Mouse (Mus musculus) adrenal gland, postnatal 10 days (tissue): ENCODE measurements around the gene Edn2. TPM values are rescaled to one million over a fixed set of nuclear protein-coding genes. Genes with fewer than 3 reads are reported as not detected.

Experiments
- DNase-seq: peaks from one replicate; pipeline ENCODE4 v3.0.0; 2021; ENCODE audit warnings: mixed read lengths
- long read RNA-seq, 2 experiments: library from polyadenylated mRNA; stranded (forward); transcript quantifications; one replicate each; pipeline ENCODE4 v2.0.0; 2021
- total RNA-seq, 2 experiments: library from RNA; stranded (reverse); gene quantifications; 2 replicates each; pipeline ENCODE4 v1.2.3; 2021

Edn2 gene
- total RNA-seq: not detected
- long read RNA-seq, experiment 1: 0 reads
- long read RNA-seq, experiment 2: 0 reads

DNA sequence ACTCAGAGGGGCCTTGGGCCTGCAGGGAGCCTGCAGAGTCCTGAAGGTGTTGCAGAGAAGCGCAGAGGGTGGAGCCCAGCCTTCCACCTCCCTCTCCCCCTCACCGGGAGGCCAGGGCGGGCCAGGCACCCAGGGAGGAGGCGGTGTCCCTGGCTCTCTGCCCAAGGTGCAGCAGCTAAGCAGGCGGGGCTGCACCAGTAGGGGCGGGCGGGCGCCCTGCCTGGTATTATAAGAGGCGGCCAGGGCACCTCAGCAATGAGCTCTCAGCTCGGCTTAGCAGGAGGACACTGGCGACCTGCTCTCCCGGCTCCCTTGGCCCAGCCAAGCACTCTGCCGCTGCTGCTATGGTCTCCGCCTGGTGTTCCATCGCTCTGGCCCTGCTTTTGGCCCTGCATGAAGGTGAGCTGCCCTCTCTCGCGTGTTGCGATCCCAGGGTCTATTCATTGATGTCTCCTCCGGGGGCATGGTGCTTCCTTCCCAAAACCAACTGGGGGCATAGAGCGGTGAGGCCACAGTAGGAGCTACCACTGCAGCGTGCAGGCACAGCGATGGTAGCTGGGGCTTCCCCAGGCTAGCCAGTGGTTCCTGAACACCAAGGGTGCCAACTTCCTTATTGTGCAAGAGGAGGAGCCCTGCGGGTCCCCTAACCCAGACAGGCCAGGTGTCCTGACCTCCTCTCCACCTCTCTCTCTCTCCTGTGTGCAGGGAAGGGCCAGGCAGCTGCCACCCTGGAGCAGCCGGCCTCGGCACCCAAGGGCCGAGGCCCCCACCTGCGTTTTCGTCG lies at the start of gene Edn2:
Gene Edn2, plus strand, starts transcription at position 41 of the 784 bp plus-strand sequence.
- peak; percentile 90 for DNase-seq

DNA sequence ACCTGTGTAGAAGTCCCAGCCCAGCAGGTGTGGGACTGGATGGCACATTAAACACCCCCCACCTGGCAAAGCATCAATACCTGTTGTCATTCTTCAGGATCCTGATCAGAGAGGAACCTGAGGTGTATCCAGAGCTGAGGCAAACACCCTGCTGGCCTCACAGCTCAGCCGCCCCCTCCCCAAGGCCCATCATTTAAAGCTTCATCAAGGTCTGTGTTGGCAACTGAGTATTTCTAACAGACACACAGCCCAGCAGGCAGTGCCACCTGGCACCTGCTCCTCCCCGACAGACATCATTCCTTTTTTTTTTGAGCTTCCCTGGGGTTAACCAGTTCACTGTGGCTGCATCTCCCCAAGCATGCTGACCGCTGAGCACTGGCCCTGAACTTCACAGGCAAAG lies 45.5 kb upstream of the Edn2 start:
- no peak for DNase-seq

DNA sequence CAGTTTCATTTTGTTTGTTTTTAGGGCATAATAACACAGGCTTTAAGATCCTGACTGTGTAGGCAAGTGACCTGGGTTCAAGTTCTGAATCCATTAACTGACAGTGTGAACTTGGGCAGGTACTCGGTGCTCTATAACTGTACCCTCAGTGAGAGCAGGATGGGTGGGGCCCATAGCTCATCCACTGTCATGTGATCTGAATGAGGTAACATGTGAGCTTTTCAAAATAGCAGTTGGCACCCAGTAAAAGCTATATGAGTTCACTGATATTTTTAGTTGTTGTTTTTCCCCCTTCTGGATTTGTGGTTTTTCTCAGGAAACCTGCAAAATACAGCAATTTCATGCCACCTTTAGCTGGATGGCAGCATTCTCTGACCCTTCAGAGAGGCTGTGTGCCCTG lies 44.7 kb upstream of the Edn2 start:
- no peak for DNase-seq

DNA sequence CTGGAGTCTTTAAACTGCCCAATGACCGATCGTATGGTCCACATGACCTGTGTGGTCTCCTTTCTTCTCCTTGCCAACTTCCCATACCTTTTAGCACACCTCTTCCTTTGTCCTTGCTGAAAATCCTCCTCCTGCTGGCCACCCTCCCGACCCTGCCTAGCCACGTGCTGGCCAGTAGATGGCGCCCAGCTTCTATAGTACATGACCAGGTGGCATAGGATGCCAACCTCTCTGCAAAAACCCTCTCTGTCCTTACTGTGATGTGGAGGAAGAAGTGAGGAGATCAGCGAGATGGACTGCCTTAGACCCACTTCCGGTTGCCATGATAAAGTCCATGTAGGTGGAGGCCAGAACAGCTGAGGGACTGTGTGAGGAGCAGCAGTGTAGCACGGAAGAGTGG lies 40.7 kb upstream of the Edn2 start:
- DNase-seq: peak; percentile 84

DNA sequence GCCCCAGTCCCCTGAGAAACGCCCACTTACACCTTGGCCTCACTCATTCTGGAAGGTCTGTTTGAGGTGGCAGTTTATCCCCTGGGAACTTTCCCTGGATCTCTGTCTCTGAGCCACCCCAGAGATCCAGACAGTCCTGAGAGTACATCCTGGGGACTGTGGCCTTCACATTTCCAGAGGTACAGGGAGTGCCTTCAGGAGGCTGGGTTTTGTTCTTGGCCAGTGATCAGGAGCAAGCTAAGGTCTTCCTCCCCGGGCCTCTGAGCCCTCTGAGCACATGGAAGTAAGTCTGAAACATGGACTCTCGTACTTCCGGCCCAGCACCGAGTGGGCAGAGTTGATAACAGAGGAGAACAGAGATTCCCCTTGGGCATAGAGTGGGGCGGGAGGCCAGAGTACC lies 36.4 kb upstream of the Edn2 start:
- no peak for DNase-seq

DNA sequence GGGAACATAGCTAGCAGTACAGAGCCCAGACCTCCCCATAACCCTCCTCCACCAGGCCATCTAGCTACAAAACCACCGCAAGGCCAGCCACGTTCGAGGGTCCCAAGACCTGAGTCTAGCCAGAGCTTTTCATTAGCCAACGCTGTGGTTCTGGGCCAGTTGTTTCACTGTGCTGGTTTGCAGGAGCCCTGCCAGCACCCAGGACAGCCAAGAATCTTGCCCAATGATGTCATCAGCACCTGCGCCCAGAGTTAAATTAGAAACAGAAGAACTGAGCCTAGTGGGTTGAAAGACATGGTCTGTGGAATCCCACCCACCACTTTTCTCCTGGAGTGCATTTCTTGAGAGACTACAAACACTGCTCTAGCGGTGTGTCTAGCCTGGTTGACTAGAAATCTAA lies 35.0 kb upstream of the Edn2 start:
- DNase-seq: peak; percentile 56

DNA sequence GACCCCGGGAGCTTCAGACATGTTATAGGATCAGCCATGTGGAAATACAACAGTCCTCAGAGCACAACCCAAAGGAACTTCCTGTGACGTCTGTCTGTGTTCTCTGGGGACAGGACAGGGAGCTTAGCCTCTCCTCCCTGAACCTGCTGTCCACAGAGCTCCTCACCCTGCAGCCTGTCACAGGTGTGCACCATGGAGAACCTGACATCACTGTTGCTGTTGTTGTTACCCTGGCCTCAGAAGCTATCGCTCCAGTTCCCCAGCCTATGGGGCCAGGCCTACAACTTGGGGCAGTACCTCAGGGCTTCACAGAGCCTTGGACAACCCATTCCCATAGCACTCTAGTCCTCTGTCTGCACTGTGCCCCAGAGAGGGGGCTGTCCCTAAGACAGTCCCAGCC lies 33.7 kb upstream of the Edn2 start:
- no peak for DNase-seq

DNA sequence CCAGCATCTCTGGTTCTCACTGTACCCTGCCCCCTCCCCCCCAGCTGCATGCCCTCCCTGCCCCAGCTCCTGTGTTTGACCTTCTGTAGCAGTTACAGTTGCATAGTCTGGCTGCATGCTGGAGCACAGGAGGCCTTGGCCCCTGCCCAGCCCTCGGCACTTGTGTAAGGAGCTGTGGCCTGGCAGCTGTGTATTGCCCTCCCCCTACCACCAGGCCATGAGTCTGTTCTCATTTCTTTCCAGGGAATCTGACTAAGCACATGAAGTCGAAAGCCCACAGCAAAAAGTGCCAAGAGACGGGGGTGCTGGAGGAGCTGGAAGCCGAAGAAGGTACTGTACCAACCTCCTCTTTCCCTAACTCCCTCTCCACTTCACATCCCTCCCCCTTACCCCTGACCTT lies 33.0 kb upstream of the Edn2 start:
- peak; percentile 85 for DNase-seq

DNA sequence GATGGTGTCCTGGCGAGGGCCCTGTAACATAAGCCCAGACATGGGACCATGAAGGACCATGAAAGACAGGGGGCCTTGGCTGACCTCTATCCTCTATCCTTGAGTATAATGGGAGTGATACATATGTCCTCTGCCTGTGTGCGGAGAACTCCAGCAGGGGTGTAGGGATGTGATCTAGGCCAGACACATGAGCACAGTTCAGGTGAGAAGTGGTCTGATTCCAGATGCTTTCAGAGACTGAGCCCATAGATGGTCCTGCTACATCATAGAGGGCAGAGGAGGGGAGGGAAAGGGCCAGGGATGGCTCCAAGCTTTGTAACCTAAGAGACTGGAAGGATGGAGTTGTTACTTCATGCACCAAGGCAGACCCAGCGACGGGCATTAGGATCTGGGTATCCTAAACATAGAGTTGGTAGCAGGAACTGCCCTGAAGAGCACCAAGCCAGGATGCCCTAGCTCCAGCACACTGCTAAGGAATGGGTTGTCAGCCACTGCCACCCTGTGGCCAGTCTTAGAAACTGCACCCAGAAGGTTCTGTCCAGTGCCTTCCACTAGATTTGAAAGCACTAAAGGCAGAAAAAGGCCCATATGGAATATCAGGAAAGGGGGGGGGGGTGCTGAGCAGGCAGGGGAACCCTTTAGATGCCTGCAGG lies 31.6 kb upstream of the Edn2 start:
- peak; percentile 76 for DNase-seq

DNA sequence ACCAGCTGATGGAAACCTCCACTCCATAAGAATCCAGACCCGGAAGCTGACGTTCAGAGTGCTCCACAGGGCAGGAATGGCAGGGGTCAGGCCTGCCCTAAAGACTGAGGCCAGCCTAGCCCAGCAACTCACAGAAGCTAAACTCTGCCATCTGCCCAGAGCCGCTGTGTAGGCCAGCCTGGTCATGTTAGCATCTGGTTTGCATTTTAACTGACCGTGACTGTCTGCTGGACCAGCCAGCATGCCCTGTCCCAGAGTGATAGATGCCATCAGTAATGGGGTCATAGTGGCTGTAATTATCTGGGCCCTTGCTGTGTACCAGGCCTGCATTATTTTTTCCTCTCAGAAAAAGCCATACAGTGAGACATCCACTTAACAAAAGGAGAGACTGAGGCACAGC lies 30.1 kb upstream of the Edn2 start:
- DNase-seq: no peak

DNA sequence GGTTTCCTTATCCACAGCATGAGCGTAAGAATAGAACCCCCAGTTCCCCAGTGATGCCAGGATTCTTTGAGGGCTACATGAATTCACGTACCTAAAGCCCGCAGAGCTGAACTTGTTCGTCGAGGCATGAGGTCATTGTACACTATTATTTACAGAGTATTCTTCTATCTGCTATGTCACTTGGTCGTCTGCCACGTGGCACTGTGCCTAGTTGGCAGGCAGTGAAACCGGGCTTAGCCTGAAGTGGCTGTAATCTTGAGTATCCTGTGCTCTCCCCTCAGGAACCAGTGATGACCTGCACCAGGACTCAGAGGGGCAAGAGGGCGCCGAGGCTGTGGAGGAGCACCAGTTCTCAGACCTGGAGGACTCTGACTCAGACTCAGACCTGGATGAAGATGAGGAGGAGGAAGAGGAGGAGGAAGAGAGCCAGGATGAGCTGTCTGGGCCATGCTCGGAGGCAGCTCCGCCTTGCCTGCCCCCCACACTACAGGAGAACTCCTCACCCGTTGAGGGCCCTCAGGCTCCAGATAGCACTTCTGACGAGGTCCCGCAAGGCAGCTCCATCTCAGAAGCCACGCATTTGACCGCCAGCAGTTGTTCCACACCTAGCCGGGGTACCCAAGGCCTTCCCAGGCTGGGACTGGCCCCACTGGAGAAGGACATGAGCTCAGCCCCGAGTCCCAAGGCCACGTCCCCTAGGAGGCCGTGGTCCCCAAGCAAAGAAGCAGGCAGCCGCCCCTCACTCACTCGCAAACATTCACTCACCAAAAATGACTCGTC lies 29.4 kb upstream of the Edn2 start:
- DNase-seq: peak; percentile 95

DNA sequence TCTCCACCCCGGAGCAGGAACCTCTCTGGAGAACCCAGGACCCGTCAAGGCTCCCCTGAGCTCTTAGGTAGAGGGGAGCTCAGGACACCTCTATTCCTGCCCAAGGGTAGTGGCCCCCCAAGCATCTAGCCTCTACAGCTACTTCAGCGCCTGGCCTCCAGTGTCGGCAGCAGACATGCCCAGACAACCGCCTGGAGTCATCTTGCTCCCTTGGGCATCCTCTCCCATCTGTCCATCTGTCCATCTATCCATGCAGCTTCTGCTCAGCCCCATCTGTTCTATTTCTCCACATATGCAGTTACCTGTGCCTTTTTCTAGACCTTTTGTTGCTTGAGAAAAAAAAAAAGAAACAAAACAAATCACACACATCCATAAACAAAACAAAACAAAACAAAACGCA lies 26.8 kb upstream of the Edn2 start:
- DNase-seq: no peak

DNA sequence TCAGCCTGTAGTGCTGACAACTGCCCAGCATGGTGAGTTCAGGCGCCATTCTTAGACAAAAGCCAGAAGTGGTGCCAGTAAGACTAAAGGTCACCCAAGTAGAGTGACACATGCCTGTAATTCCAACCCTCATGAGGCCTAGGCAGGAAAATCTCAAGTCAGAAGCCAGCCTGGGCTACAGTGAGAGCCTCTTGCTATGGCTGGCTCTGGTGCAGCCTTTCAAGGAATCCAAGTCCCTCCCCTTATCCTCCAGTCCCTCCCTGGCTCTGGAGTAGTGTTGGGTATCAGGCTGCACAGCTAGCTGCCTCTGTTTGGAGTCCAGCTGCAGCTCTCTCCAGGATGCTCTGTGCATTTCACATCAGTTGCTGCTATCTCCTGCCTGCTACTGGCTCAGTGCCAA lies 19.2 kb upstream of the Edn2 start:
- no peak for DNase-seq

DNA sequence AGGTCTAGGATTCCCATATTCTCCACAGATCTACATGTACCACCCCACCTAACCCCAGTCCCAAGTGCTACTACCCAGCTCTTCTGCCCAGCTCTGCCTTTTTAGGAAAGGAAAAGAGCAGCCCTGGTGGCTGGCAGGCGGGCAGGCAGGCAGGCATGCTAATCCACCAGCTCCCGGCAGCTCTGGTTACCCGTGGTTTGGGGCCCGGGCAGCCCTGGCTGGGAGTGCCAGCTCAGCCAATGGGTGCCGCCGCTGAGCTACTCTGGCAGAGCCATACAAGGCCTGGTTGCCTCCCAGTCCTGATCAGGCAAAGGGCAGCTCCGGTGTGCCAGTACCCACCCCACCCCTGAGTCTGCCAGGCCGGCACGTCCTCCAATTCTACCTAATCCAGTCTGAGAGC lies 18.1 kb upstream of the Edn2 start:
- DNase-seq: no peak

DNA sequence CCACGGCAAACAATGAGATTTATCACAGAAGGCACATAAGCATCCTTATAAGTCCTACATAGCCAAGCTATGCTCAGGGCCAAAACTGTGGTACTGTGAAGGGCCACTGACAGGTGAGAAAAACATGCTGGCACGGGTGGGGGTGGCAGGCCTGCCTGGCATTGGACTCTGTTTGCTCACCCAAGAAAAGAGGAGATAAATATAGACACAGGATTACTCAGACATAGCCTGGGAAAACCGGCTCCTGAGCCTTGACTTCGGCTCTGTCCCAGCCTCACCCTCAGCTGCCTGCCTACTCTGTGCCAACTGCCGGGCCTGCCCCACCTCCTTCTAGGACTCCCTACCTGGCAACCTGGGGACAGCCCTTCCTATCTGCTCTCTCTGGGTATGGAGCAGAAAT lies 16.7 kb upstream of the Edn2 start:
- DNase-seq: no peak

DNA sequence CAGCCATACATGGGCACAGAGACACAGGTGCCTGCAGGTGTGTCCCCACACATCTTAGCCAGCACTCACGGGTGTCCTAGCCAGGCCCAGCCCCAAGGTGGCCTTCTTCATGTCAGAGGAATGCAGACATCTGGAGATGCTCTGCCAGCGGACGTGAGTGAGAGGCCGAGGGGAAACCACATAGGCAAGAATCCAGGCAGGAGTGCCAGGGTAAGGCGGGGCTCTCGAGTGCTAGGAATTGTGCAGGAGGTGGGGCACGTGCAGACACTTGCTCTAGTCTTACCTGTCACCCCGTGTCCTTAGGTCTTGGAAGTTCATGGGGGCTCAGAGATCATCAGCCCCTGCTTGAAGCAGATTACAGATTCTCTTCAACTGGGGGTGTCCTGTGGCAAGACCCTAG lies 15.1 kb upstream of the Edn2 start:
- no peak for DNase-seq

DNA sequence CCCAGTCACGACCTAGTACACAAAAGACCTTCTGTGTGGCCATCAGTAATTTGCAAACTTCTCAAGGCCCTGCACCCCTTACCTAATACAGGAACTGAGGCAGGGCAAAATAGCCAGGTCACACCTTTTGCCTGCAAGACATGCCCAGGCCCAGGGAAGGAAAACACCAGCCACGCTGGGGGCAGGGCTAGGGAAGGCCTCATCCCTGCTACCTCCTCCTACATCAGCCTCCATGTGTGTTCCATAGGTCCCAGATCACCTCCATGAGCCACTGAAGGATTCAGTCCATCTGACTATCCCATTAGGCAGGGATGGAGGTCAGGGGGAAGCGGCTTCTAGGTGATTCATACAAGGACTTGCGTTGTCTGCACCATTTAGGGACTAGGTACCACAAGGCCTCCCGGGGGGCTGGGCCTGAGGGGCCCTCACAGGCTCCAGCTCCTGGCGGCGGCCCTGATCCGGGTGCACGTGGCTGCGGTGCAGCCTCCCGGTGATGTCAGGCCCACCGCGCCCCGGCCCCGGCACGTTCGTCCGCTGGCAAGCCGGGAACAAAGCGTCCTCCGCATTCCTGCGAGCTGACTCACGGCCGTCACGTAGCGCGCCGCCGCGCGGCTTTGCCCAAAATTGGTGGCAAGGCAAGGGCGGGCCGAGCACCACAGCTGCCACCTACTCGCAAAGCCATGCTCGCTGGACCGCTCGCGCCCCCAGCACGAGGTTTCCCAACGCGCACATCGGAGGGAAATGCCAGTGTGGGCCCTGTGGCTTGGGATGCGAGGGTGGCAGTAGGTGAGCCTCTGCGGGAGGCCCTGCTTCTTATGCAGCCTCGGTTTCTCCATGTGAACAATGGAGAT lies 12.5 kb upstream of the Edn2 start:
- peak; percentile 90 for DNase-seq

DNA sequence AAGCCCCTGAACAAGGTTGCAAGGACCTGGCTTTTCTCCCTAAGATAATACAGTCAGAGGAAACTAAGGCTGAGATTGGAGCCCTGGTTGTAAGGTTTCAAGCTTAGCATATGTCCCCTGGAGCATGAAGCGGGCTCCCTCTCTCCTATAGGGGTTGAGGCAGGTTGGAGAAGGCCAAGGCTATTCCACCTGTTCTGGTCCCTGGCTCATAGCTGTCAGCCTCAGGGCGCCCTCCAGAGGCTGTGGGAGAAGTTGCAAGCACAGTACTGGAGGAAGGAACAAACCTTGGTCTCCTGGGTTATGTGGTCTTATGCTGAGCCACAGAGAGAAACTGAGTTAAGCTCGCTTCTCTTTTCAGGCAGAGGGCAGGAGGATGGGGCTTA lies 11.9 kb upstream of the Edn2 start:
- no peak for DNase-seq

DNA sequence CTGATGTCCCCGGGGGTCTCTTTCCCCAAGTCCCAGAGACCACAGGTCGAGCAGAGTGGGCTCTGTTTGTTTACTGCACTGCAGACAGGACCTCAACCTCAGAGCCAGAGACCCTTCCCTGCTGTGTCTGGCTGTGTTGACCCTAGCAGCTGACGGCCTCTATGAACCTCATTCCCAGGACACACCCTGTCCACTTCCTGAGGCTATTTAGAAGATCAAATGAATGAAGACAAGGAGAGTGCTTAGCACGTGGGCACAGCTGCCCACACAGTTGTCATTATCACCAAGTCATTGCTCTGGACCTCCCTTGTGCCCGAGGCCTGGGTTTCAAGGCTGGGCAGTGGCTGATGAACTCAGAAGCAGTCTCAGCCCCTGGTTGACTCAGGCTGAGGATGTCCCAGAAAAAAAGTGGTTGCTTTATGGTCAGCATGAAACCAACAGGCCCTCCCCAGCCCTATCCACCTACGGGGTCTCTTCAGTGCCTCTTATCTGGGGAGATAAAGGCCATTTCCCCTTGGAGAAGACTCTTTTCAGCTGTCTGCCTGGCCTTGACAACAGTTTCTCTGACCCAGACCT lies 10.6 kb upstream of the Edn2 start:
- no peak for DNase-seq

DNA sequence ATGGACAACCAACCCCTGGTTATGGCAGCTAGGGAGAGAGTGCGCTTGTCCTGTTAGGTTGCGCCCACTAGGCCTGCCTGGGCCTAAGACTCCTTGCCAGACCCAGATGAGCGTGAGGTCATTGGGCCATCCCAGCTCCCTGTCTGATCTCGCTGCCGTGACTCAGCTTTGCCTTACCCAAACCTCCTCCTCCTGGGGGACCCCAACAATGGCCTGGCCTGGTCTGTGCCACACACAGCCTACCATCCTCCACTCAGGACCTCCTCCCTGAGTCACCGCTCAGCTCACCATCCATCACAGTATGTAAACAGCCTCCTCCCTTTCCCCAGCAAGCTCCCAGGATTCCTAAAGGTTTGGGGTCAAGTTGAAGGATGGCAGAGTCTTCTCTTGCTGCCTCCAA lies 9.1 kb upstream of the Edn2 start:
- no peak for DNase-seq

DNA sequence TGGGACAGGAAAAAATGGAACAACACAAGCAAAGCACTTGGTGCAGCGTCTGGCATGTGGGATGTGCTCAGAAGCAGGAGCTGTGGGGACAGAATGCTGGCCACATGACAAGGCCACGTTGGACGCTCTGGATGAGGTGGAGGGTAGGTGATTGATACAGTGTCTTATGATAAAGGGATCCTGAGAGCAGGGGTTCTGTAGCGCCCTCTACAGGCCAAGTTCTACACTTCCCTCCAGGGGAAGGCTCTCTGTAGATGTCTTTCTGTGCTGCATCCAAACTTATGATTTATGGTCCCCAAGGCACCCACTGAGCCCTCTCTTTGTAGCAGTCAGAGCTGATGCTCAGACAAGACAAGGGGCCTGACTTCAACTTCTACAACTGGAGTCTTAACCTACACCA lies 8.4 kb upstream of the Edn2 start:
- no peak for DNase-seq

DNA sequence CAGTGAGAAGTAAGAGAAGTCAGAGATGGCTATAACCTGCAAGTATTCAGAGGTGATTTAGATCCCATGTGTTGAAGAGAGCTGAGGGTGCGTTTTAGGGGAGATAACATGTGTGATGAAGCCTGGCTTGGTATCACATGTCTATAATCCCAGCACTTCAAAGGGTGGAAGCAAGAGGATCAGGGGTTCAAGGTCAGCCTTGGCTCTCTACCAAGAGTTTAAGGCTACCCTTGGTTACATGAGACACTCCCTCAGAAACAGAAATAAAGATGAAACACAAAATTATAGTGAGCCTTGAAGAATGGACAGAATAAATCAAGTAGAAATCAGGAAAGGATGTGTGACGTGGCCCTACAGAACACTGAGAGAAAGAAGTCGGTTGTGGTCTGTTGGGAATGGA lies 7.3 kb upstream of the Edn2 start:
- no peak for DNase-seq
